Mouse (Mus musculus) embryonic facial prominence, embryonic 11.5 days (tissue): ENCODE measurements around the gene Mob3b. TPM values are rescaled to one million over a fixed set of nuclear protein-coding genes. Genes with fewer than 3 reads are reported as not detected.

Experiments used
- ATAC-seq: fragments of 200-750 bp; cut with Nextera tagmentation; replicated peaks from 2 replicates; pipeline ENCODE4 v1.8.0; 2017; ENCODE audit warnings: low read depth; ENCODE audit not compliant: insufficient number of reproducible peaks, low FRiP score, low TSS enrichment
- DNase-seq: peaks from one replicate; pipeline ENCODE4 v3.0.0-alpha.2; 2015; ENCODE audit warnings: low spot score
- H3K27ac ChIP-seq: fragments of 300-500 bp; sonication (generic); replicated peaks from 2 replicates; pipeline ENCODE4 v1.5.1; 2014; ENCODE audit warnings: mild to moderate bottlenecking, low read depth, low read length, control low read depth
- H3K27me3 ChIP-seq: fragments of 300-500 bp; sonication (generic); 2 replicates; pipeline ENCODE4 v1.6.1; 2014; ENCODE audit warnings: mild to moderate bottlenecking, low read length, moderate library complexity, mixed read lengths; ENCODE audit not compliant: control insufficient read depth, insufficient read depth
- H3K36me3 ChIP-seq: fragments of 300-500 bp; sonication (generic); replicated peaks from 2 replicates; pipeline ENCODE4 v1.6.1; 2014; ENCODE audit warnings: low read depth, mild to moderate bottlenecking, low read length, moderate library complexity, mixed read lengths; ENCODE audit not compliant: control insufficient read depth, insufficient read depth
- H3K4me1 ChIP-seq: fragments of 300-500 bp; sonication (generic); 2 replicates; pipeline ENCODE4 v1.6.1; 2014; ENCODE audit warnings: low read length, mixed read lengths; ENCODE audit not compliant: control insufficient read depth, insufficient read depth
- H3K4me2 ChIP-seq: fragments of 300-500 bp; sonication (generic); 2 replicates; pipeline ENCODE4 v1.6.1; 2014; ENCODE audit warnings: low read depth, mild to moderate bottlenecking, control low read depth, low read length, moderate library complexity
- H3K4me3 ChIP-seq: fragments of 300-500 bp; sonication (generic); 2 replicates; pipeline ENCODE4 v1.5.1; 2014; ENCODE audit warnings: low read depth, low read length, control low read depth
- H3K9ac ChIP-seq: fragments of 300-500 bp; sonication (generic); replicated peaks from 2 replicates; pipeline ENCODE4 v1.6.1; 2014; ENCODE audit warnings: mild to moderate bottlenecking, control low read depth, low read length
- H3K9me3 ChIP-seq: fragments of 300-500 bp; sonication (generic); replicated peaks from 2 replicates; pipeline ENCODE4 v1.6.1; 2016; ENCODE audit warnings: mild to moderate bottlenecking, low read length, inconsistent platforms, mixed read lengths; ENCODE audit not compliant: control insufficient read depth
- WGBS: fragments of 180-500 bp; shearing (Covaris S2); extraction: QIAGEN DNeasy Blood & Tissue Kit; methylation state at CpG from one replicate; pipeline ENCODE4 v1.1.7; 2014; 5-methylcytosine and 5-hydroxymethylcytosine counted together
- polyA plus RNA-seq: library from polyadenylated mRNA; unstranded; fragments of >200 nt; fragmentation: Nextera tagmentation; extraction: Ambion mirVana; gene quantifications from 2 replicates; pipeline ENCODE4 v1.2.1, GENCODE M21; 2014

Gene Mob3b
- polyA plus RNA-seq, 1 experiment from 2014 or later: 11.9 TPM

DNA sequence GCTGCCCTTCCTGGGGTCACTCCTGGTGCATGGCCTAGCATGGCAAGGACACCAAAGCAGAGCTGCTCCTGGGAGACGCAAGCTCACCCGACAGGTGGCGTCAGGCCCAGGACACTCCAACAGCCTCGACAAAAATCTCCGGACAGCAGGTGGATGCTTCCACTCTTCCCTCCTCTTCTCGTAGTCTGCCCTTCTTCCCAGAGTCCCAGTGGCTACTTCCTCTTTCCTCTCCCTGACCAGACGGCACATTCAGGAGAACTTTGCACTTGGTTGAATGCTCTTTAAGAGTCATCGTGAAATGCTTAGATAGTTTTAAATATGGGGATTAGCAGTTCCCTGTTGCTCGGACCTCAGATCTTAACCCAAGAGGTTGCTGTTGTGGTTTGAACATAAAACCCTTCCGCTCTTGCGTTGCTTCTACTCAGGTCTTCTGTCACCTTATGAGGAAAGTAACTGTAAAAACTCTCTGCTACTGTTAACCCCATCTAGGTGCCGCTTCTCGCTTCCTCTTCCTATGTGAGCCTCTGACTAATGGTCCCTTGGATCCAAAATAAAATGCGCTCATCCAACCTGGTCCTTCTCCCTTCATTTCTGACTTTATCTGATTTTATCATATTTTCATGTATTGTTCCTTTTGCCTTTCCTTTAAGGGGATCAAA lies 52.0 kb downstream of the Mob3b start:
- ATAC-seq: no peak
- H3K4me1 ChIP-seq: no peaks in the 10 kb centered on the region; the same call in 1 of the 2 replicates
- DNase-seq: no peak
- H3K9me3 ChIP-seq: no peaks in the 10 kb centered on the region
- H3K36me3 ChIP-seq: no peaks in the 10 kb centered on the region
- H3K4me2 ChIP-seq: no peak overlapping the region
- WGBS: 74% methylated on average over 14 of the region's 14 CpGs
- no peak overlapping the region for H3K9ac ChIP-seq
- H3K27ac ChIP-seq: no peak overlapping the region
- H3K27me3 ChIP-seq: no peaks in the 10 kb centered on the region
- no peak overlapping the region for H3K4me3 ChIP-seq

GRCm38 (mm10) chr4:35101201-35101600 lies 56.1 kb downstream of the Mob3b start:
- ATAC-seq (no peak), DNase-seq (no peak)
- no peak overlapping the region for H3K4me2 ChIP-seq
- no peak overlapping the region for H3K9ac ChIP-seq
- no peak overlapping the region for H3K4me3 ChIP-seq
- H3K4me1 ChIP-seq: no peaks in the 10 kb centered on the region; the same call in 1 of the 2 replicates
- 41% methylated on average over 7 of the region's 7 CpGs for WGBS
- H3K36me3 ChIP-seq: no peaks in the 10 kb centered on the region
- H3K9me3 ChIP-seq: no peaks in the 10 kb centered on the region
- no peak overlapping the region for H3K27ac ChIP-seq
- no peaks in the 10 kb centered on the region for H3K27me3 ChIP-seq

DNA sequence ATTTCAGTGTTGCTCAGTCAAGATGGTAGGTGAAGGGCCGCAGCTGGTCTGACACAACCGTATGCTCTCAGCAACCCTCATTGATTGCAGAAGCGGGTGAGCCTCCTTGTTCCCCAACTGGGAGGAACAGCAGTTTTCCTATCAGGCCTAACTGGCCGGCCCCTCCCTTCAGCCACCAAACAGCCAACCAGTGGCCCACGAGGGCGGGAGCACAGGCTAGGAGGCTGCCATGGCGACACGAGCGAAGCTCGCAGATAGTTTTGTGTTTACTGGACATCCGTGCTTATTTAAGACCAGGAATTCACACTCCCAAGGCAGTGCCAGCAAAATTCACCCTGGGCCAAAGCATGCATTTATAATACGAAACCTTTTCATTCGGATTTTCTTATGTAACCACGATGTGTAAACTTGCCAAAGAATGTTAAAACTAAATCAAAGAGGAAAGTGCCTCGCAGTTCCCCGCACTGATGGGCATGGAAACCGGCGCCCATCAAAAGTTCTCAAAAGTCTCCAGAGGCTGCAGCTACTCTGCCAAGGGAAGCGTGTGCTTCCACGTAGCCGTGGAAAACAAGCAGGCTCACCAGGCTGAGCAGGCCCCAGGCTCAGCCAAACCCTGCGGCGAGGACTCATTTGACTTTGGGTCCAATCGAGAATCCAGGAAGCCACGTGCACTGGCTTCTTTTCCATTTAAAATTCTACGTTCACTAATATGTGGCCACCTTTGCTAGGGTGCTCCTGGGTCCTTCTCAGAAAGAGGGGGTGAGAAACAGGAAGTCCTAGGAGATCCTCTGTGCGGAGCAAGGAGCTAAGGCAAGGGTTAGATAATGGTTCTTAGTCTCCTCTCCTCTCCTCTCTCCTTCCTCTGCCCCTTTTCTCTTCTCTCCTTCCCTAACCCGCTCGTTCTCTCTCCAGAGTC lies 57.2 kb downstream of the Mob3b start:
- DNase-seq (peak; percentile 90), ATAC-seq (peak; percentile 88)
- Histone ChIP-seq H3K27me3 (no peaks in the 10 kb centered on the region), H3K36me3 (no peaks in the 10 kb centered on the region), H3K4me1 (no peaks in the 10 kb centered on the region; the same call in 1 of the 2 replicates), H3K9ac (no peak overlapping the region; the same call in none of the 2 replicates), H3K4me3 (peak overlapping the region; percentile 27), H3K4me2 (peak overlapping the region; percentile 53), H3K9me3 (no peaks in the 10 kb centered on the region), H3K27ac (0 out of 2 replicates have a peak overlapping the region, but pooled peaks have one; percentile 13)
- 8% methylated on average over 29 of the region's 29 CpGs for WGBS

DNA sequence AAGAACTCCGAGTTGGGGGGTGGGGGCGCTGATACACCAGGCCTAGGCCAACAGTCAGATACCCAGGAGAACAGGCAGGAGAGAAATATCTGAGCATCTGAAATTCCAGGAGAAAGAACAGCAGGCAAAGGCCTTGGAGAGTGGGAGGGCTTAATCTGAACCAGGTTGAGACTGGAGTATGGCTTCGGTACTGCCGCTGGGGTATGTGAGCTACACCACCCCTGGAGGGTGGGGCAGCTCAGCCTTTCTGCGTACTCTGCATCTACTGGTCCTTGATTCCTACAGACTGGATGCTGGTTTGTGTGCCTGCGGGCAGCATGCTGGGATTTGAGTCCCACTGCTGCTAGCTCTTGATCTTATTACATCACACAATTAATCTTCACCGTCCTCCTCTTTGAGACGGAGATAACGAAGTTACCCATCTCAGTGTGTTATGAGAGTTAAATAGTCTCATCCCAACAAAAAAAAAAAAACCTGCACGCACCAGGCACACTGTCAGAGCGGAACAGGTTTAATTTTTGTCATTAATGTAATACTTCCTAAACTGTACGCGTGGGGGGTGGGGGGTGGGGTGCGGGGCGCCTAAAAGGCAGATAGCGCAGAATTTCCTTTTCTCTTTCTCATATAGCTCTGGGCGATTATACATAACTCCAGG lies 57.9 kb downstream of the Mob3b start:
- H3K9ac ChIP-seq: no peak overlapping the region; the same call in 1 of the 2 replicates
- DNase-seq (peak; percentile 76), ATAC-seq (peak; percentile 72)
- H3K36me3 ChIP-seq: no peaks in the 10 kb centered on the region
- peak overlapping the region; percentile 53 for H3K4me2 ChIP-seq
- 18% methylated on average over 17 of the region's 17 CpGs for WGBS
- H3K4me1 ChIP-seq: no peaks in the 10 kb centered on the region; the same call in 1 of the 2 replicates
- H3K27me3 ChIP-seq: no peaks in the 10 kb centered on the region
- no peaks in the 10 kb centered on the region for H3K9me3 ChIP-seq
- H3K27ac ChIP-seq: no peak overlapping the region
- peak overlapping the region; percentile 27 for H3K4me3 ChIP-seq

GRCm38 (mm10) chr4:35098552-35098951 lies 58.7 kb downstream of the Mob3b start:
- Histone ChIP-seq H3K27me3 (no peaks in the 10 kb centered on the region), H3K36me3 (no peaks in the 10 kb centered on the region), H3K4me3 (no peak overlapping the region), H3K9ac (no peak overlapping the region), H3K9me3 (no peaks in the 10 kb centered on the region), H3K4me1 (no peaks in the 10 kb centered on the region; the same call in 1 of the 2 replicates), H3K4me2 (no peak overlapping the region), H3K27ac (no peak overlapping the region)
- WGBS: 88% methylated on average over 6 of the region's 6 CpGs
- DNase-seq (no peak), ATAC-seq (no peak)

GRCm38 (mm10) chr4:35096226-35097175 lies 60.8 kb downstream of the Mob3b start:
- no peak overlapping the region for H3K4me3 ChIP-seq
- no peak for DNase-seq
- no peaks in the 10 kb centered on the region for H3K9me3 ChIP-seq
- H3K4me1 ChIP-seq: no peaks in the 10 kb centered on the region; the same call in 1 of the 2 replicates
- H3K27ac ChIP-seq: no peak overlapping the region
- no peaks in the 10 kb centered on the region for H3K27me3 ChIP-seq
- H3K9ac ChIP-seq: no peak overlapping the region
- 79% methylated on average over 28 of the region's 28 CpGs for WGBS
- ATAC-seq: no peak
- no peaks in the 10 kb centered on the region for H3K36me3 ChIP-seq
- H3K4me2 ChIP-seq: no peak overlapping the region

GRCm38 (mm10) chr4:35092457-35092856 lies 64.8 kb downstream of the Mob3b start:
- H3K9ac ChIP-seq: no peak overlapping the region
- WGBS: 66% methylated on average over 3 of the region's 3 CpGs

More at GRCm38 (mm10) chr4:35092457-35092856, 64.8 kb downstream of the Mob3b start:
- no peak for ATAC-seq
- no peak overlapping the region for H3K27ac ChIP-seq
- H3K4me1 ChIP-seq: no peaks in the 10 kb centered on the region
- H3K36me3 ChIP-seq: no peaks in the 10 kb centered on the region
- no peak for DNase-seq
- no peaks in the 10 kb centered on the region for H3K9me3 ChIP-seq
- no peak overlapping the region for H3K4me3 ChIP-seq
- no peak overlapping the region for H3K4me2 ChIP-seq
- no peaks in the 10 kb centered on the region for H3K27me3 ChIP-seq
